Mouse (Mus musculus): ENCODE measurements around the gene Vmn2r15. TPM values are rescaled to one million over a fixed set of nuclear protein-coding genes. Genes with fewer than 3 reads are reported as not detected.

Vmn2r15 gene
- not detected for total RNA-seq (2022)

DNA sequence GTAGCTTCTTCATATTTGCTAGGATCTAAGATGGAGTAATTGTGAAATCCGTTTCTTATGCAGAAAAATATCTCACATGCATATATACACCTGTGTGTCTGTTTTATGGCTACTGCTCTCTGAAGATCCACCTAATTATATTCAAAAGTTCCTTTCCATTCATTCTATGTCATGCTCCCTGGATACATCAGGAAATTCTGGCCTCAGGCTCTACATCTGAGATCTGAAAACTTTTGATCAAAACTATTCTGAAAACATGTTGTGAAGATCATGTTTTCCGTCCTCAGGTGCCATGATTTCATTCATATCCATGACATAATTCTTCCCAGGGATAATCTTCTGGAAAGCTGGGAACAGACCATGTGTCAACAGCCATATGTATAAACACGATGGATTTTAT, at the start of gene Vmn2r15:
Vmn2r15 (minus strand) TSS at position 101 of the 400 bp plus-strand sequence.
- no peak for DNase-seq (ENCODE audit: low spot score in 2 of 2)

DNA sequence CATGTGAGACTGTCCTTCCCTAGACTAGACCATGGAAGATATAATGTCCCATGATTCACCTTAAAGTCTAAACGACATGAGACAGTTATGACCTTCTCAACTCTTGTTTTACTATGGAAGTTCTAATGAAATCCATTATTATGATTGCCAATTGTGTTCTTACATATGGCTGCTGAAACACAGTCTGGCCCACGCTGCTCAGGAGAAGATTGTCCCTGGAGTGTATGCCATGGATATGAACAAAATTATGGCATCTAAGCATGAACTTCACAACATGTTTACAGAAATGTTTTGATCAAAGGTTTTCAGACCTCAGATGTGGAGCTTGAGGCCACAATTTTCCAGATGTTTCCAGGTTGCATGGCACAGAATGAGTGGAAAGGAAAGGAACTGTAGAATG, 32.4 kb upstream of the Vmn2r15 start, which contains the start of gene Vmn2r16:
Vmn2r16 (plus strand) TSS at position 301 of the 400 bp plus-strand sequence.
- DNase-seq (ENCODE audit: low spot score in 2 of 2), result no peak

DNA sequence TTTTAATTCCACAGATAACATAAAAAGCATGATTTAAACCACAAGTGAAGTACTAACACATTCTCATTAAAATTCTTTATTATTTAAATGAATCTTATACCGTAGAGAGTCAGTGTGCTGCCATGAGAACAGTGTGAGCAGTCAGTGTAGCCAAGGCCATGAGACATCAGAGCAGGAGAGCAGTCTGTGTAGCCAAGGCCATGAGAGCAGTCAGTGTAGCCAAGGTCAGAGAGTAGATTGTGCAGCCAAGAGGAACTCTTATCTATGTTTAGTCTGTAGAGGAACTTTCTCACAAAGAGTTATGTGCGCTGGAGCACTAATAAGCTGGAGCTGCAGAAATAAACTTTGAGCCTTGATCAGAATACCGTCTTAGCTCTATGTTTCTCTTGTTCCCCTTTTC, 2.8 kb downstream of the Vmn2r15 start:
- DNase-seq (ENCODE audit: low spot score in 2 of 2), result no peak

Other genes starting within 250 kb of the Vmn2r15 start
- not detected for gene Vmn2r11, start 238.1 kb downstream of the Vmn2r15 start, total RNA-seq (2022)
- gene Vmn2r12, start 199.7 kb downstream of the Vmn2r15 start, total RNA-seq (2022), result not detected
- gene Vmn2r13, start 105.4 kb downstream of the Vmn2r15 start, total RNA-seq (2022), result not detected
- gene Vmn2r14, start 72.9 kb downstream of the Vmn2r15 start, total RNA-seq (2022), result not detected
- not detected for gene Vmn2r16, start 32.5 kb upstream of the Vmn2r15 start, total RNA-seq (2022)
- not detected for gene Vmn2r17, start 122.0 kb upstream of the Vmn2r15 start, total RNA-seq (2022)

Data from gastrocnemius, adult 8-10 months (tissue).